In the genomic region with DNA sequence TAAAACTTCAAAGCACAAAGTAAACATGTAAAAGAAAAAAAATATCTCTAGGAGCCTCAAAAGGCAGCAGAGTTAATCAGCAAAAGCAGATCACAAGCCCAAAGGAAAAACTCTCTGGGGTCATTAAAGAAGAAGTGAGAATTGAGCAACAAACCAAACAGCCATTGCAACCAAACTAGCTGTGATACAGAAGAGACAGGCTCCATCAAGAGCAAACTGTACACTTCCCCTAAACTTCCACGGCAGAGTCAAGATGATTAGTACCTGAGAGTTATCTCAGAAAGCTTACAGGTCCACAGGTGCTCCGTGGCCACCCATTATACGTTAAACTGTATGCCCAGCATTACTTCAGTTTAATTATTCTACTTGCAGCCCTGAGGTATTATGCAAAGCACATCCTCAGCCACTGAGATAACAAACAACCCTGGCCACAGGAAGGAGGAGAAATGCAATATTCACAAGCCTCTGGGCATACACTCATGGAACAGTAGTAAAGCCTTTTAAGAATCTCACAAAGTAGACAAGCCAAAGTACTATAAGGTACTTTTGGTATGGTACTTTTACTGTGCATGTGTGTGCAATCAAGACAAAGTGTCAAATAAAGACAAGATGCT, we compare ENCODE assay signal across 35 mouse cellular contexts. TPM values are rescaled to one million over a fixed set of nuclear protein-coding genes. Genes with fewer than 3 reads are reported as not detected.
DNase-seq lines count a peak whose midpoint lies in the region; ATAC-seq and TF ChIP-seq lines count a peak whose summit lies in the region.
"Had no signal": no experiment of that assay in that cellular context is flagged by ENCODE, and none has a peak within 500 bp of the region (broad histone marks: within the 10 kb centered on the region; RNA-seq: fewer than 3 reads in every experiment).

No protein-coding gene starts in this region.

- no peak overlapping the region for H3K9ac ChIP-seq in kidney, embryonic 16.5 days (replicated peaks; ENCODE audit: low read length)
- H3K9ac ChIP-seq: embryonic facial prominence, embryonic 12.5 days; heart, embryonic 12.5 days; hindbrain, embryonic 15.5 days; liver, embryonic 13.5 days; lung, embryonic 15.5 days; neural tube, embryonic 12.5 days had no signal

- no peaks in the 10 kb centered on the region for H3K27me3 ChIP-seq in kidney, adult 2 months (replicated peaks; ENCODE audit: control insufficient read depth, insufficient read depth, low read length)
- H3K27me3 ChIP-seq in kidney, embryonic 16.5 days (ENCODE audit: insufficient read depth, low read length), result no peaks in the 10 kb centered on the region
- H3K27me3 ChIP-seq: embryonic facial prominence, embryonic 12.5 days; heart, embryonic 12.5 days; hindbrain, embryonic 15.5 days; liver, embryonic 13.5 days; lung, embryonic 15.5 days; neural tube, embryonic 12.5 days had no signal

- H3K36me3 ChIP-seq in kidney, adult 2 months (ENCODE audit: control insufficient read depth, insufficient read depth, low read length), result no peaks in the 10 kb centered on the region
- H3K36me3 ChIP-seq in kidney, embryonic 16.5 days (ENCODE audit: insufficient read depth, low read length), result peaks cover 5% of the 10 kb centered on the region; the same call in 1 of the 2 replicates

- intact Hi-C loops in heart, postnatal 25 days (cut with DNase I), result no loop called here

- TF ChIP-seq POLR2A in kidney, adult 2 months (IDR thresholded peaks at IDR 0.05; ENCODE audit: low read depth, low read length), result no peak

- H3K4me2 ChIP-seq in kidney, embryonic 16.5 days (replicated peaks; ENCODE audit: low read depth, low read length), result no peak overlapping the region
- H3K4me2 ChIP-seq: embryonic facial prominence, embryonic 12.5 days; heart, embryonic 12.5 days; hindbrain, embryonic 15.5 days; liver, embryonic 13.5 days; lung, embryonic 15.5 days; midbrain, embryonic 11.5 days; neural tube, embryonic 12.5 days had no signal

- ATAC-seq in kidney, embryonic 16.5 days (ENCODE audit: low FRiP score, low TSS enrichment), result no peak
- peak; percentile 96 for ATAC-seq in granulocyte monocyte progenitor cell, adult 5-6 weeks (replicated peaks; ENCODE audit: poor library complexity, severe bottlenecking)
- peak; percentile 23; the same call in 1 of the 2 replicates for ATAC-seq in neutrophil, adult 5-6 weeks (ENCODE audit: extremely low read depth, insufficient number of reproducible peaks, low FRiP score, poor library complexity, severe bottlenecking)
- ATAC-seq: CD4-positive, CD25-positive, alpha-beta regulatory T cell, adult 4 months; forebrain, embryonic 14.5 days; inflammation-experienced regulatory T-cells, adult 6 months; midbrain, embryonic 16.5 days had no signal

- peak overlapping the region; percentile 35; the same call in 1 of the 2 replicates for H3K27ac ChIP-seq in kidney, adult 2 months (ENCODE audit: insufficient read depth, low read depth, low read length)
- no peak overlapping the region for H3K27ac ChIP-seq in kidney, embryonic 16.5 days (ENCODE audit: low read length)
- H3K27ac ChIP-seq: embryonic facial prominence, embryonic 12.5 days; heart, adult 2 months; hindbrain, embryonic 10.5 days; hindbrain, embryonic 15.5 days; liver, embryonic 13.5 days; lung, embryonic 15.5 days; neural tube, embryonic 12.5 days had no signal

- H3K4me3 ChIP-seq in kidney, adult 2 months (ENCODE audit: insufficient read depth, low read depth, low read length), result no peak overlapping the region
- H3K4me3 ChIP-seq in kidney, embryonic 16.5 days (ENCODE audit: low read length), result no peak overlapping the region
- H3K4me3 ChIP-seq: embryonic facial prominence, embryonic 12.5 days; heart, adult 2 months; heart, embryonic 12.5 days; hindbrain, embryonic 10.5 days; hindbrain, embryonic 15.5 days; liver, embryonic 13.5 days; lung, embryonic 15.5 days; myocyte; neural tube, embryonic 12.5 days had no signal

- DNase-seq in kidney, adult 2 months, result no peak
- peak; percentile 27 for DNase-seq in lung, postnatal 36 days
- DNase-seq in lung, adult 18-20 months, result no peak
- DNase-seq in heart, postnatal 4 days, result no peak
- no peak for DNase-seq in heart, postnatal 25 days (ENCODE audit: low spot score)
- DNase-seq: adrenal gland, postnatal 25 days; cerebellum, adult 2 months; cerebellum, postnatal 36 days; embryo, embryonic 11 days; gastrocnemius, postnatal 36 days; heart, adult 2 months; kidney, adult 8-10 months; kidney, postnatal 10 days; layer of hippocampus, postnatal 36 days; liver, embryonic 13.5 days; thymus, adult 18-20 months; thymus, postnatal 25 days had no signal

- 43% methylated on average over 3 of the region's 3 CpGs for WGBS in kidney, adult 2 months
- 57% methylated on average over 3 of the region's 3 CpGs for WGBS in kidney, embryonic 16.5 days

- no peaks in the 10 kb centered on the region for H3K4me1 ChIP-seq in kidney, adult 2 months (ENCODE audit: control insufficient read depth, insufficient read depth, low read length)
- H3K4me1 ChIP-seq in kidney, embryonic 16.5 days (ENCODE audit: insufficient read depth, low read length), result no peaks in the 10 kb centered on the region
- H3K4me1 ChIP-seq: embryonic facial prominence, embryonic 12.5 days; heart, embryonic 12.5 days; hindbrain, embryonic 10.5 days; hindbrain, embryonic 15.5 days; lung, embryonic 15.5 days; neural tube, embryonic 12.5 days had no signal

- no peak for TF ChIP-seq CTCF in kidney, adult 2 months (conservative IDR thresholded peaks at IDR 0.05; ENCODE audit: insufficient read depth, insufficient read length, low read depth, low read length)

- no peaks in the 10 kb centered on the region for H3K9me3 ChIP-seq in kidney, embryonic 16.5 days (ENCODE audit: low read length)
- H3K9me3 ChIP-seq: embryonic facial prominence, embryonic 12.5 days; heart, embryonic 12.5 days; hindbrain, embryonic 10.5 days; hindbrain, embryonic 15.5 days; liver, embryonic 13.5 days; lung, embryonic 15.5 days; neural tube, embryonic 12.5 days had no signal

RNA-seq across cellular contexts. Expression of a gene that starts 12.2 kb away (rescaled TPM):
- polyA plus RNA-seq in kidney, adult 2 months (2012; rRNA removed), result 37.8 and 39.7 TPM in 2 replicates
- polyA plus RNA-seq in kidney, embryonic 16.5 days (2015; fragmentation: Nextera tagmentation; extraction: Ambion mirVana), result 75.9 and 76.5 TPM in 2 replicates
- 36.8 and 44.5 TPM in 2 replicates for total RNA-seq in granulocyte monocyte progenitor cell, adult 5-6 weeks (2014; fragmentation: Nextera tagmentation)
- total RNA-seq in granulocyte monocyte progenitor cell, adult 5-6 weeks (2017), result 29.1 and 48.2 TPM in 2 replicates
- total RNA-seq in neutrophil, adult 5-6 weeks (2017), result 84.0 and 91.7 TPM in 2 replicates
- 10 to 100 TPM; 26.2 to 29.3 TPM for total RNA-seq in heart, postnatal 4 days (2021)
- 10 to 100 TPM; 14.8 to 15.1 TPM for total RNA-seq in heart, postnatal 25 days (2021)

RNA-seq across cellular contexts. Expression of a gene that starts 36.4 kb away (rescaled TPM):
- polyA plus RNA-seq in kidney, adult 2 months (2012; rRNA removed), result 0.19 and 0.20 TPM in 2 replicates
- polyA plus RNA-seq in kidney, embryonic 16.5 days (2015; fragmentation: Nextera tagmentation; extraction: Ambion mirVana), result 0.24 TPM in 1 of 2 replicates, not detected in the other
- total RNA-seq in granulocyte monocyte progenitor cell, adult 5-6 weeks (2014; fragmentation: Nextera tagmentation), result not detected in 2 replicates
- total RNA-seq in granulocyte monocyte progenitor cell, adult 5-6 weeks (2017), result not detected in 2 replicates
- not detected in 2 replicates for total RNA-seq in neutrophil, adult 5-6 weeks (2017)
- not detected for total RNA-seq in heart, postnatal 4 days (2021)
- total RNA-seq in heart, postnatal 25 days (2021), result not detected
- total RNA-seq: adrenal gland, adult 18-20 months; adrenal gland, postnatal 25 days; heart, adult 2 months had no signal
- polyA plus RNA-seq: CD4-positive, CD25-positive, alpha-beta regulatory T cell, adult 4 months; embryonic facial prominence, embryonic 12.5 days; heart, embryonic 12.5 days; inflammation-experienced regulatory T-cells, adult 6 months; limb, embryonic 11.5 days; liver, embryonic 13.5 days; midbrain, embryonic 11.5 days; myocyte; stomach, embryonic 16.5 days had no signal

RNA-seq across cellular contexts. Expression of a gene that starts 46.2 kb away (rescaled TPM):
- 392 and 452 TPM in 2 replicates for polyA plus RNA-seq in kidney, adult 2 months (2012; rRNA removed)
- polyA plus RNA-seq in kidney, embryonic 16.5 days (2015; fragmentation: Nextera tagmentation; extraction: Ambion mirVana), result 183 TPM in 2 replicates
- total RNA-seq in granulocyte monocyte progenitor cell, adult 5-6 weeks (2014; fragmentation: Nextera tagmentation), result 7.9 and 18.7 TPM in 2 replicates
- total RNA-seq in granulocyte monocyte progenitor cell, adult 5-6 weeks (2017), result 6.1 and 7.7 TPM in 2 replicates
- not detected in 2 replicates for total RNA-seq in neutrophil, adult 5-6 weeks (2017)
- total RNA-seq in heart, postnatal 4 days (2021), result 10 to 100 TPM; 20.8 to 21.8 TPM
- 1 to 10 TPM in 1 of 2 experiments, under 1 TPM in 1; 0.78 to 1.4 TPM for total RNA-seq in heart, postnatal 25 days (2021)
